Mouse (Mus musculus) testis, adult 2 months (tissue): Measurements from ENCODE around the gene Phgr1.

Experiments used
- CTCF ChIP-seq: fragments of 200-500 bp; IDR thresholded peaks from 2 replicates; pipeline ENCODE4 v1.5.1; 2012; ENCODE audit warnings: low read depth, mild to moderate bottlenecking, inconsistent platforms, low read length, moderate library complexity; ENCODE audit not compliant: control insufficient read depth, insufficient read depth, insufficient replicate concordance
- POLR2A ChIP-seq: fragments of 200-500 bp; IDR thresholded peaks from 2 replicates; pipeline ENCODE4 v1.6.1; 2012; ENCODE audit warnings: low read depth, mild to moderate bottlenecking, inconsistent platforms, low read length, moderate library complexity; ENCODE audit not compliant: control insufficient read depth

DNA sequence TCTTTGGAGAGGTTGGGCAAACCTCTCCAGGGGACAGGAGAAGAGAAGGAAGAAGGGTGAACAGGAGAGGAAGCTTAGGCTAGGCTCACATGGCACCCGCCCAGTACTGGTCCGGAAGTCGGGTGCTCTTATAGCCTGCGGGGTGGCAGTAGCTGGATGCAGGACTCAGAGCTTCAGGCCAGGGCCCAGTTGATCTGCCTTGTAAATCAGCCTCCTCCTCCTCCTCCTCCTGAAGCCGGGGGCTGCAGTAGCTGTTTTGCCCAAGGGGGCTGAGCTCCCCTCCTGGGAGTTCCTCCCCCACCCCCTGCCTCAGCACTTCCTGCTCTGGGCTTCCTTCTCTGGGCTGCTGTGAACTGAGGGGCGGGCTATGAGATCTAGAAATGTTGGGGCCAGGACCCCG is 44.2 kb upstream of the Phgr1 start, which contains the start of gene Plcb2:
- TF ChIP-seq CTCF = no peak
- TF ChIP-seq POLR2A = no peak
